Mouse (Mus musculus): ENCODE measurements around the gene Myh9.

DNA sequence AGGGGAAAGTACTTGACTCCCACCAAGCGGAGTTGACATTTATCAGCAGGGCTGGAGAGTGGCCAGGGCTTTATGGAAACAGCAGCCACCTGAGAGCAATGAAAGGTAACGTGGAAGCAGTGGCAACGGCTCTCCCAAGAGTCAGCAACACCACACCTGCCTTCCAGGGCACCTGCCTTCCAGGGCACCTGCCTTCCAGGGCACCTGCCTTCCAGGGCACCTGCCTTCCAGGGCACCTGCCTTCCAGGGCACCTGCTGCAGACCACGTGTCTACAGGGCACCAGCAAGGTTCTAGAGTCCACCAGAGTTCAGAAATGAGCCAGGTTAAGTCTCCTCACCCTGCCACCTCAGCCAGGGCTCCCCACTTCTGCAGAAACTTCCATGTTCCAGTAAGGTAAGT lies 48.9 kb downstream of the Myh9 start:
- TF ChIP-seq CTCF (IDR thresholded peaks at IDR 0.05; ENCODE audit: borderline replicate concordance, extremely low read depth, insufficient read depth, insufficient read length) (no peak), POLR2A (IDR thresholded peaks at IDR 0.05; ENCODE audit: borderline replicate concordance, extremely low read depth, insufficient read depth, insufficient read length, poor library complexity, severe bottlenecking) (no peak)

Measured in brain, embryonic 14.5 days (tissue).